Mouse (Mus musculus): Measurements from ENCODE around the gene Noto. TPM values are rescaled to one million over a fixed set of nuclear protein-coding genes. Genes with fewer than 3 reads are reported as not detected.
"Not testable (repeated sequence)": the region's sequence is repeated elsewhere in the genome, so short reads cannot be mapped to it uniquely, and the experiment has no call there.

Noto gene
- total and polyA plus RNA-seq, 2 experiments from 2014 or later: not detected

DNA sequence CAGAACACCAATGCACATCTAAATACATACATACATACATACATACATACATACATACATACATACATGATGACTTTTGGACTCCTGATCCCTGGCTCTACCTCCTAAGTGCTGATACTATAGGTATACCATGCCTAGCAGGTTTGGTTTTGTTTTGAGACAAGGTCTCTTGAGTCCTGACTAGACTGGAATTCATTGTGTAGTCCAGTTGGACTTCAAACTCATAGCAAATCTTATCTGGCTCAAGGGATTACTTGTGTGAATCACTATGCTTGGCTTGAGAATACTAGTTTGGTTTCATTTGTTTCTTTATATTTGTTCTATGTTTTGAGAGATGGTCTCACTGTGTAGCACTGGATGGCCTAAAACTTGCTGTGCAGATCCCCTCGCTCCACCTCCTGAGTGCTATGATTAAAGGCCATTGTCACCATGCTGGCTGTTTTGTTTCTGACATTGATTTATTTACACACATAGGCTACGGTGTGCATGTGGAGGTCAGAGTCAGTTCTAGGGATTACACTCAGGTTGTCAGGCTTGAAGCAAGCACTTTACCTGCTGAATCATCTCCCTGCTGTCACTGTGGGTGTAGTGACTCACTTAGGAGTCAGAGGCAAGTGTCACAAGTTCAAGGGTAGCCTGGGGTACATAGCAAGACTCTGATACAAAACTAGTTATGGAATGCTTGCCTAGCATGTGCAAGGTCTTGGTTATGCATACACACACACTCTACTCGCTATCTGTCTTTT is 20.0 kb downstream of the Noto start:
- Histone ChIP-seq H3K9ac (replicated peaks; ENCODE audit: low read depth, low read length) (no peak overlapping the region), H3K4me1 (ENCODE audit: control insufficient read depth, insufficient read depth) (no peaks in the 10 kb centered on the region), H3K36me3 (replicated peaks; ENCODE audit: control insufficient read depth, insufficient read depth, low read length) (peaks cover 54% of the 10 kb centered on the region), H3K27ac (ENCODE audit: low read depth) (peak overlapping the region; percentile 14; the same call in 1 of the 2 replicates), H3K27me3 (ENCODE audit: control insufficient read depth, insufficient read depth, low read length) (no peaks in the 10 kb centered on the region), H3K4me2 (ENCODE audit: low read depth, low read length) (no peak overlapping the region), H3K9me3 (replicated peaks; ENCODE audit: control insufficient read depth, low read length) (no peaks in the 10 kb centered on the region), H3K4me3 (ENCODE audit: low read depth, low read length) (no peak overlapping the region)
- DNase-seq (ENCODE audit: low spot score) (no peak), ATAC-seq (ENCODE audit: insufficient read depth, low read depth) (no peak)
- TF ChIP-seq CTCF (IDR thresholded peaks at IDR 0.05; ENCODE audit: low read depth): no peak
- no peak for TF ChIP-seq EP300 (IDR thresholded peaks at IDR 0.05; ENCODE audit: low read depth)
- 89% methylated on average over 3 of the region's 3 CpGs for WGBS

GRCm38 (mm10) chr6:85444266-85444965 is 20.7 kb downstream of the Noto start:
- Histone ChIP-seq H3K4me1 (ENCODE audit: control insufficient read depth, insufficient read depth) (no peaks in the 10 kb centered on the region), H3K27ac (ENCODE audit: low read depth) (no peak overlapping the region), H3K4me3 (ENCODE audit: low read depth, low read length) (no peak overlapping the region), H3K9ac (replicated peaks; ENCODE audit: low read depth, low read length) (no peak overlapping the region), H3K4me2 (ENCODE audit: low read depth, low read length) (no peak overlapping the region), H3K27me3 (ENCODE audit: control insufficient read depth, insufficient read depth, low read length) (no peaks in the 10 kb centered on the region), H3K36me3 (replicated peaks; ENCODE audit: control insufficient read depth, insufficient read depth, low read length) (peaks cover 50% of the 10 kb centered on the region), H3K9me3 (replicated peaks; ENCODE audit: control insufficient read depth, low read length) (no peaks in the 10 kb centered on the region)
- TF ChIP-seq EP300 (IDR thresholded peaks at IDR 0.05; ENCODE audit: low read depth): no peak
- no peak for TF ChIP-seq CTCF (IDR thresholded peaks at IDR 0.05; ENCODE audit: low read depth)
- WGBS: 79% methylated on average over 8 of the region's 8 CpGs
- ATAC-seq (ENCODE audit: insufficient read depth, low read depth): no peak
- no peak for DNase-seq (ENCODE audit: low spot score)

DNA sequence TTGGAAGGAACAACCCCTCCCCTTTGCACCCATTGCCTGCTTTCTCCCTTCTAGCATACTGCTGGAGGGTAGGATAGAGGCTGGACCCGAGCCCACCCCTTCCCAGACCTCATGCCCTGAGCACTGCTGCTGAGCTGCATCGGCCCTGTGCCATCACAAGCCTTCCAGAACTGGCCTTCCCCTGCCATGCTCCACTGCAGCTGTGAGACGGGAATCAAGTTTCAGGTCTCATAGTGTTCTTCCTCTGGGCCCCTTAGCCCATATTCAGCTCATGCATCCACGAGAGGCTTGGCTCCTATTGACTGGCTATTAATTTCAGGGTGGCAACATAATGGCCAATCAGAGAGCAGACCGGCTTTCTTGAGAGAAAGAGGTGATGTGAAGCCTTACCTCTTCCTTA is 21.6 kb downstream of the Noto start:
- Histone ChIP-seq H3K27me3 (ENCODE audit: control insufficient read depth, insufficient read depth, low read length) (no peaks in the 10 kb centered on the region), H3K36me3 (replicated peaks; ENCODE audit: control insufficient read depth, insufficient read depth, low read length) (peaks cover 42% of the 10 kb centered on the region), H3K9ac (replicated peaks; ENCODE audit: low read depth, low read length) (no peak overlapping the region), H3K4me2 (ENCODE audit: low read depth, low read length) (no peak overlapping the region), H3K4me3 (ENCODE audit: low read depth, low read length) (no peak overlapping the region), H3K27ac (ENCODE audit: low read depth) (no peak overlapping the region), H3K4me1 (ENCODE audit: control insufficient read depth, insufficient read depth) (no peaks in the 10 kb centered on the region), H3K9me3 (replicated peaks; ENCODE audit: control insufficient read depth, low read length) (no peaks in the 10 kb centered on the region)
- ATAC-seq (ENCODE audit: insufficient read depth, low read depth) (no peak), DNase-seq (ENCODE audit: low spot score) (no peak)
- WGBS: 81% methylated on average over 5 of the region's 5 CpGs
- TF ChIP-seq EP300 (IDR thresholded peaks at IDR 0.05; ENCODE audit: low read depth): no peak
- no peak for TF ChIP-seq CTCF (IDR thresholded peaks at IDR 0.05; ENCODE audit: low read depth)

GRCm38 (mm10) chr6:85447351-85447750 is 23.7 kb downstream of the Noto start:
- ATAC-seq (ENCODE audit: insufficient read depth, low read depth) (no peak), DNase-seq (ENCODE audit: low spot score) (no peak)
- Histone ChIP-seq H3K9ac (replicated peaks; ENCODE audit: low read depth, low read length) (no peak overlapping the region), H3K4me2 (ENCODE audit: low read depth, low read length) (no peak overlapping the region), H3K36me3 (replicated peaks; ENCODE audit: control insufficient read depth, insufficient read depth, low read length) (peaks cover 34% of the 10 kb centered on the region), H3K27me3 (ENCODE audit: control insufficient read depth, insufficient read depth, low read length) (no peaks in the 10 kb centered on the region), H3K4me3 (ENCODE audit: low read depth, low read length) (no peak overlapping the region), H3K27ac (ENCODE audit: low read depth) (no peak overlapping the region), H3K9me3 (replicated peaks; ENCODE audit: control insufficient read depth, low read length) (no peaks in the 10 kb centered on the region), H3K4me1 (ENCODE audit: control insufficient read depth, insufficient read depth) (no peaks in the 10 kb centered on the region)
- WGBS: 81% methylated on average over 6 of the region's 6 CpGs
- no peak for TF ChIP-seq CTCF (IDR thresholded peaks at IDR 0.05; ENCODE audit: low read depth)
- TF ChIP-seq EP300 (IDR thresholded peaks at IDR 0.05; ENCODE audit: low read depth): no peak

DNA sequence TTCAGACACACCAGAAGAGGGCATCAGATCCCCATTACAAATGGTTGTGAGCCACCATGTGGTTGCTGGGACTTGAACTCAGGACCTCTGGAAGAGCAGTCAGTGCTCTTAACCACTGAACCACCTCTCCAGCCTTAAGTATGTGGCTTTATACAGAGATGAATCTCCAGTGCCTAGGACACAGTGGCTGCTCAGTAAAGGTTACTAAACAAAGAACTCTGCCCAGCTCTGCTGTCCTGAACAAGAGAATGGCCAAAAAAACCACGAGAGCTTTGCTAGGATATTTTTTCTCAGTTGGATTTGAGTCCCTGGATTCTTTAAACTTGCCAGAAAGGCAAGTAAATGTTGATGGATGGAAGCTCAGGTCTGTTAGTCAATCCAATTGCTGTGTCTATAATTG is 26.5 kb downstream of the Noto start:
- ATAC-seq (ENCODE audit: insufficient read depth, low read depth); H3K27ac ChIP-seq (ENCODE audit: low read depth): not testable (repeated sequence)
- H3K9ac ChIP-seq (replicated peaks; ENCODE audit: low read depth, low read length): peak overlapping the region; percentile 67; the same call in 1 of the 2 replicates

More for the DNA sequence above, 26.5 kb downstream of the Noto start:
- Histone ChIP-seq H3K4me1 (ENCODE audit: control insufficient read depth, insufficient read depth) (peaks cover 20% of the 10 kb centered on the region), H3K4me2 (ENCODE audit: low read depth, low read length) (peak overlapping the region; percentile 87), H3K36me3 (replicated peaks; ENCODE audit: control insufficient read depth, insufficient read depth, low read length) (peaks cover 30% of the 10 kb centered on the region), H3K4me3 (ENCODE audit: low read depth, low read length) (0 out of 2 replicates have a peak overlapping the region, but pooled peaks have one; percentile 68)
- DNase-seq (ENCODE audit: low spot score); H3K27me3 ChIP-seq (ENCODE audit: control insufficient read depth, insufficient read depth, low read length); H3K9me3 ChIP-seq (replicated peaks; ENCODE audit: control insufficient read depth, low read length): not testable (repeated sequence)
- 35% methylated on average over 1 of the region's 1 CpGs for WGBS

Data from heart, postnatal 0 days (tissue).